ENCODE assay signal across 13 mouse cellular contexts in genomic region chr6:87502411-87502810, GRCm38 (mm10). TPM values are rescaled to one million over a fixed set of nuclear protein-coding genes. Genes with fewer than 3 reads are reported as not detected.
A peak's percentile ranks its signal among the peaks of the same experiment; 100 is the strongest.
DNase-seq lines count a peak whose midpoint lies in the region; ATAC-seq and TF ChIP-seq lines count a peak whose summit lies in the region.
"Had no signal": no experiment of that assay in that cellular context is flagged by ENCODE, and none has a peak within 500 bp of the region (broad histone marks: within the 10 kb centered on the region; RNA-seq: fewer than 3 reads in every experiment).

No protein-coding gene starts in this region.

- no peak for ATAC-seq in stomach, embryonic 16.5 days (ENCODE audit: insufficient read depth, low FRiP score)
- ATAC-seq in stomach, postnatal 0 days (ENCODE audit: low FRiP score, low TSS enrichment): no peak
- ATAC-seq in hematopoietic stem cell, adult 5-6 weeks (replicated peaks in 1 of 2; ENCODE audit: insufficient read depth in 1 of 2, low FRiP score in 2 of 2, low TSS enrichment in 1 of 2, low read depth in 1 of 2, poor library complexity in 2 of 2, severe bottlenecking in 2 of 2): peak; percentile 58 to 62

- no peak for DNase-seq in stomach, postnatal 0 days (ENCODE audit: low spot score)
- no peak for DNase-seq in embryo, embryonic 9.5 days (ENCODE audit: extremely low spot score)
- no peak for DNase-seq in testis, postnatal 10 days (ENCODE audit: low spot score)
- DNase-seq in embryo, embryonic 11 days: no peak
- DNase-seq: adrenal gland, postnatal 36 days; cerebellum, adult 18-20 months; kidney, postnatal 10 days; right cerebral cortex, postnatal 25 days had no signal

- no peaks in the 10 kb centered on the region for H3K36me3 ChIP-seq in stomach, embryonic 16.5 days (ENCODE audit: control insufficient read depth, insufficient read depth, low read length)
- H3K36me3 ChIP-seq in stomach, postnatal 0 days (ENCODE audit: control insufficient read depth, insufficient read depth, low read length): no peaks in the 10 kb centered on the region
- no peaks in the 10 kb centered on the region for H3K36me3 ChIP-seq in small intestine, adult 2 months (ENCODE audit: control insufficient read depth, insufficient read depth, low read length)
- H3K36me3 ChIP-seq: limb, embryonic 12.5 days had no signal

- no peak for TF ChIP-seq POLR2A in small intestine, adult 2 months (IDR thresholded peaks at IDR 0.05; ENCODE audit: low read depth, low read length)

- TF ChIP-seq EP300 in stomach, postnatal 0 days (optimal IDR thresholded peaks at IDR 0.05): no peak

- no peak overlapping the region for H3K4me3 ChIP-seq in stomach, embryonic 16.5 days (replicated peaks; ENCODE audit: low read length)
- H3K4me3 ChIP-seq in stomach, postnatal 0 days (ENCODE audit: low read depth, low read length): no peak overlapping the region
- H3K4me3 ChIP-seq in small intestine, adult 2 months (ENCODE audit: low read depth, low read length): no peak overlapping the region
- H3K4me3 ChIP-seq: erythroblast, embryonic 14.5 days; limb, embryonic 12.5 days had no signal

- no peak overlapping the region for H3K9ac ChIP-seq in stomach, embryonic 16.5 days (ENCODE audit: low read length)
- no peak overlapping the region for H3K9ac ChIP-seq in stomach, postnatal 0 days (ENCODE audit: low read length)
- H3K9ac ChIP-seq: limb, embryonic 12.5 days had no signal

- 61% methylated on average over 6 of the region's 6 CpGs for WGBS in stomach, embryonic 16.5 days
- 60% methylated on average over 6 of the region's 6 CpGs for WGBS in stomach, postnatal 0 days
- 47% methylated on average over 6 of the region's 6 CpGs for WGBS in small intestine, adult 2 months

- no peak overlapping the region for H3K4me2 ChIP-seq in stomach, embryonic 16.5 days (ENCODE audit: low read depth, low read length)
- H3K4me2 ChIP-seq in stomach, postnatal 0 days (replicated peaks; ENCODE audit: low read depth): no peak overlapping the region
- H3K4me2 ChIP-seq: limb, embryonic 12.5 days had no signal

- no peaks in the 10 kb centered on the region for H3K4me1 ChIP-seq in stomach, embryonic 16.5 days (ENCODE audit: control insufficient read depth, insufficient read depth, low read length)
- H3K4me1 ChIP-seq in stomach, postnatal 0 days (replicated peaks; ENCODE audit: control insufficient read depth, insufficient read depth): no peaks in the 10 kb centered on the region
- H3K4me1 ChIP-seq in small intestine, adult 2 months (ENCODE audit: control insufficient read depth, insufficient read depth, insufficient read length, low read length): peaks cover 3% of the 10 kb centered on the region; the same call in 1 of the 2 replicates

- no peak for TF ChIP-seq CTCF in stomach, postnatal 0 days (IDR thresholded peaks at IDR 0.05; ENCODE audit: low read depth)
- TF ChIP-seq CTCF in small intestine, adult 2 months (IDR thresholded peaks at IDR 0.05; ENCODE audit: extremely low read depth, insufficient read length, insufficient replicate concordance, low read depth, low read length): no peak

- peak overlapping the region; percentile 24; the same call in 1 of the 2 replicates for H3K27ac ChIP-seq in stomach, embryonic 16.5 days (ENCODE audit: low read length)
- no peak overlapping the region for H3K27ac ChIP-seq in stomach, postnatal 0 days (replicated peaks)
- peak overlapping the region; percentile 73 for H3K27ac ChIP-seq in small intestine, adult 2 months (ENCODE audit: insufficient read depth, low read depth, low read length)
- H3K27ac ChIP-seq: limb, embryonic 12.5 days had no signal

- no peaks in the 10 kb centered on the region for H3K27me3 ChIP-seq in stomach, embryonic 16.5 days (ENCODE audit: control insufficient read depth, insufficient read depth, low read length)
- H3K27me3 ChIP-seq in stomach, postnatal 0 days (ENCODE audit: control insufficient read depth, insufficient read depth, low read length): no peaks in the 10 kb centered on the region
- peaks cover 2% of the 10 kb centered on the region; the same call in 1 of the 2 replicates for H3K27me3 ChIP-seq in small intestine, adult 2 months (ENCODE audit: control insufficient read depth, insufficient read depth, low read length)
- H3K27me3 ChIP-seq: limb, embryonic 12.5 days had no signal

- H3K9me3 ChIP-seq in stomach, embryonic 16.5 days (replicated peaks; ENCODE audit: control insufficient read depth, low read length): no peaks in the 10 kb centered on the region
- H3K9me3 ChIP-seq in stomach, postnatal 0 days (ENCODE audit: control insufficient read depth, low read length): no peaks in the 10 kb centered on the region
- H3K9me3 ChIP-seq: limb, embryonic 12.5 days had no signal

RNA-seq across cellular contexts. Expression of gene Arhgap25, which starts 30.6 kb away (rescaled TPM):
- polyA plus RNA-seq in stomach, embryonic 16.5 days (2015; fragmentation: Nextera tagmentation; extraction: Ambion mirVana): 6.4 and 8.2 TPM in 2 replicates
- polyA plus RNA-seq in stomach, postnatal 0 days (2015; fragmentation: Nextera tagmentation; extraction: Ambion mirVana): 3.6 and 3.7 TPM in 2 replicates
- 59.3 and 82.2 TPM in 2 replicates for total RNA-seq in hematopoietic stem cell, adult 5-6 weeks (2017)
- polyA plus RNA-seq in small intestine, adult 2 months (2012; rRNA removed): 0.85 and 1.9 TPM in 2 replicates
- polyA plus RNA-seq: erythroblast, embryonic 14.5 days had no signal

Comparison
In these comparisons a context has a peak if more than half of its experiments do, and no peak if none do; other contexts are left out.
1. ATAC-seq: peak in hematopoietic stem cell, adult 5-6 weeks (2 of 2); none in stomach, embryonic 16.5 days (single experiment) and stomach, postnatal 0 days (single experiment).